Mouse (Mus musculus) lung, embryonic 14.5 days (tissue): Measurements from ENCODE around the gene Sptbn1. TPM values are rescaled to one million over a fixed set of nuclear protein-coding genes. Genes with fewer than 3 reads are reported as not detected.
A peak's percentile ranks its signal among the peaks of the same experiment; 100 is the strongest.

Experiments used
- ATAC-seq: fragments of 200-750 bp; cut with Nextera tagmentation; 2 replicates; pipeline ENCODE4 v1.8.0; 2017; ENCODE audit warnings: mild to moderate bottlenecking, moderate TSS enrichment, moderate library complexity; ENCODE audit not compliant: insufficient read depth
- DNase-seq: peaks from one replicate; pipeline ENCODE4 v3.0.0-alpha.2; 2015
- H3K27ac ChIP-seq: fragments of 300-500 bp; sonication (generic); 2 replicates; pipeline ENCODE4 v1.5.1; 2014; ENCODE audit warnings: low read depth, mild to moderate bottlenecking, moderate library complexity
- H3K27me3 ChIP-seq: fragments of 300-500 bp; sonication (generic); 2 replicates; pipeline ENCODE4 v1.6.1; 2014; ENCODE audit warnings: low read length, control low read depth; ENCODE audit not compliant: insufficient read depth
- H3K36me3 ChIP-seq: fragments of 300-500 bp; sonication (generic); 2 replicates; pipeline ENCODE4 v1.6.1; 2014; ENCODE audit warnings: control low read depth; ENCODE audit not compliant: insufficient read depth
- H3K4me1 ChIP-seq: fragments of 300-500 bp; sonication (generic); 2 replicates; pipeline ENCODE4 v1.6.1; 2014; ENCODE audit warnings: antibody characterized with exemption, control low read depth; ENCODE audit not compliant: insufficient read depth
- H3K4me2 ChIP-seq: fragments of 300-500 bp; sonication (generic); 2 replicates; pipeline ENCODE4 v1.6.1; 2014; ENCODE audit warnings: mild to moderate bottlenecking
- H3K4me3 ChIP-seq: fragments of 300-500 bp; sonication (generic); 2 replicates; pipeline ENCODE4 v1.5.1; 2014; ENCODE audit warnings: low read depth, low read length
- H3K9ac ChIP-seq: fragments of 300-500 bp; sonication (generic); 2 replicates; pipeline ENCODE4 v1.6.1; 2014
- H3K9me3 ChIP-seq: fragments of 300-500 bp; sonication (generic); 2 replicates; pipeline ENCODE4 v1.6.1; 2016; ENCODE audit warnings: low read depth, low read length, control low read depth
- CTCF ChIP-seq: IDR thresholded peaks from 2 replicates; pipeline ENCODE4 v1.5.1; 2016; ENCODE audit warnings: antibody characterized with exemption, low read depth
- WGBS: fragments of 180-500 bp; shearing (Covaris S2); extraction: QIAGEN DNeasy Blood & Tissue Kit; methylation state at CpG from one replicate; pipeline ENCODE4 v1.1.7; 2014; 5-methylcytosine and 5-hydroxymethylcytosine counted together
- polyA plus RNA-seq: library from polyadenylated mRNA; unstranded; fragments of >200 nt; fragmentation: Nextera tagmentation; extraction: Ambion mirVana; gene quantifications from 2 replicates; pipeline ENCODE4 v1.2.1, GENCODE M21; 2014

Gene Sptbn1
- polyA plus RNA-seq, 1 experiment from 2014 or later = 168 TPM

DNA sequence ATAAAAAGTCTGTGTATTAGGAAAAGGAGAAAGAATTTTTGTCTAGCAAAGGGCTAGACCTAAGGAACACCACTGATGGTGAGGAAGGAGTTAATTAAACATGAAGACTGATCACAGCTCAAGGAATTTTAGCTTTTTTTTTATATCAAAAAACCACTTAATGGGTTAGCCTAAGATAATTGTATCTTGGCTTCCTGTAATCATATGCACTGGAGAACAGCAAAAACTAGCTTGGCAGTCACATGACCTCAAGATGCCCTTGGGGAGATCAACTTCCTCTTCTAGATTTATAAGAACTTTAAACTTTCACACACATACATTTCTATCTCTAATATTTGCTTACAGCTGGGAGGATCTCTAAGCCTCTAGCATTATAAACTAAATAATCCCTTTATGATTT is 119.6 kb downstream of the Sptbn1 start:
- no peak overlapping the region for H3K9ac ChIP-seq
- H3K36me3 ChIP-seq = peaks cover 90% of the 10 kb centered on the region
- no peaks in the 10 kb centered on the region for H3K9me3 ChIP-seq
- ATAC-seq = no peak
- H3K4me2 ChIP-seq = no peak overlapping the region
- no peaks in the 10 kb centered on the region for H3K4me1 ChIP-seq
- H3K4me3 ChIP-seq = no peak overlapping the region
- H3K27me3 ChIP-seq = no peaks in the 10 kb centered on the region
- DNase-seq = no peak
- no peak overlapping the region for H3K27ac ChIP-seq
- no peak for TF ChIP-seq CTCF

- no peaks in the 10 kb centered on the region for H3K9me3 ChIP-seq
- ATAC-seq = no peak
- no peak for TF ChIP-seq CTCF
- no peak overlapping the region for H3K4me2 ChIP-seq
- 86% methylated on average over 1 of the region's 1 CpGs for WGBS
- no peak overlapping the region for H3K4me3 ChIP-seq
- H3K36me3 ChIP-seq = peaks cover 90% of the 10 kb centered on the region
- no peaks in the 10 kb centered on the region for H3K27me3 ChIP-seq
- no peak overlapping the region for H3K9ac ChIP-seq
- no peak overlapping the region for H3K27ac ChIP-seq
- no peaks in the 10 kb centered on the region for H3K4me1 ChIP-seq
- no peak for DNase-seq
Measured at GRCm38 (mm10) chr11:30147882-30148281, 120.1 kb downstream of the Sptbn1 start.

GRCm38 (mm10) chr11:30143090-30143489 is 124.9 kb downstream of the Sptbn1 start:
- Histone ChIP-seq H3K9ac (no peak overlapping the region), H3K27me3 (no peaks in the 10 kb centered on the region), H3K4me3 (no peak overlapping the region), H3K4me1 (no peaks in the 10 kb centered on the region), H3K27ac (no peak overlapping the region), H3K36me3 (peaks cover 98% of the 10 kb centered on the region), H3K4me2 (no peak overlapping the region), H3K9me3 (no peaks in the 10 kb centered on the region)
- WGBS = 79% methylated on average over 6 of the region's 6 CpGs
- no peak for TF ChIP-seq CTCF
- ATAC-seq (no peak), DNase-seq (no peak)

GRCm38 (mm10) chr11:30139165-30139826 is 128.7 kb downstream of the Sptbn1 start:
- Histone ChIP-seq H3K4me2 (no peak overlapping the region), H3K27ac (no peak overlapping the region), H3K4me3 (no peak overlapping the region), H3K36me3 (peaks cover 98% of the 10 kb centered on the region), H3K9ac (no peak overlapping the region), H3K27me3 (no peaks in the 10 kb centered on the region), H3K4me1 (no peaks in the 10 kb centered on the region), H3K9me3 (no peaks in the 10 kb centered on the region)
- TF ChIP-seq CTCF = no peak
- peak; percentile 39; the same call in 1 of the 2 replicates for ATAC-seq
- DNase-seq = peak; percentile 26
- 68% methylated on average over 17 of the region's 17 CpGs for WGBS

- no peaks in the 10 kb centered on the region for H3K27me3 ChIP-seq
- H3K9me3 ChIP-seq = no peaks in the 10 kb centered on the region
- H3K27ac ChIP-seq = no peak overlapping the region
- H3K4me2 ChIP-seq = no peak overlapping the region
- WGBS = 70% methylated on average over 12 of the region's 12 CpGs
- peaks cover 96% of the 10 kb centered on the region for H3K36me3 ChIP-seq
- TF ChIP-seq CTCF = no peak
- DNase-seq (peak; percentile 40), ATAC-seq (no peak)
- H3K9ac ChIP-seq = no peak overlapping the region
- no peak overlapping the region for H3K4me3 ChIP-seq
- H3K4me1 ChIP-seq = no peaks in the 10 kb centered on the region
Measured at GRCm38 (mm10) chr11:30137081-30137480, 130.9 kb downstream of the Sptbn1 start.

- Histone ChIP-seq H3K27ac (no peak overlapping the region), H3K9ac (no peak overlapping the region), H3K27me3 (no peaks in the 10 kb centered on the region), H3K4me3 (no peak overlapping the region), H3K36me3 (peaks cover 93% of the 10 kb centered on the region), H3K9me3 (no peaks in the 10 kb centered on the region), H3K4me1 (no peaks in the 10 kb centered on the region), H3K4me2 (no peak overlapping the region)
- TF ChIP-seq CTCF = no peak
- 0 out of 2 replicates have a peak, but pooled peaks have one; percentile 7 for ATAC-seq
- DNase-seq = peak; percentile 37
- 31% methylated on average over 1 of the region's 1 CpGs for WGBS
Measured at GRCm38 (mm10) chr11:30134058-30134457, 133.9 kb downstream of the Sptbn1 start.

DNA sequence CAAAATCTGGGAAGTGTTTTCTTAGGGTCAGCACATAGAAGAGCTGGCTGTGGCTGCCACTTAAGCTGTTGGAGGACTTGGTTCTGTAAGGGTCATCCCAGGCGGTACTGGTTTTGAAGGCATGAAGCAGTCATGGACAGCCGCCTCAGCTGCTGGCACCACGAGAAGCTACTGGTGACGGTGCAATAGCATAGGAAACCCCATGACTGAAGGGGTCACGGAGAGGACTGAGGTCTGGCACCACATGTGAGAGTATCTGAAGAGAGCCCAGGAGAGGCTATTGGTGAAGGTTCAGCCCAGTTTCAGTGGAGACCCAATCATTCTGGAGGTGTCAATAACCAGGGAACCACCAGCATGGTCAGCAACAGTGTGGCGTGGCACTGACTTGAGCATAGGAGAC is 135.4 kb downstream of the Sptbn1 start:
- Histone ChIP-seq H3K4me1 (no peaks in the 10 kb centered on the region), H3K4me2 (no peak overlapping the region), H3K9me3 (no peaks in the 10 kb centered on the region), H3K27ac (no peak overlapping the region), H3K4me3 (no peak overlapping the region), H3K36me3 (peaks cover 91% of the 10 kb centered on the region), H3K9ac (no peak overlapping the region), H3K27me3 (no peaks in the 10 kb centered on the region)
- WGBS = 93% methylated on average over 6 of the region's 6 CpGs
- ATAC-seq = 0 out of 2 replicates have a peak, but pooled peaks have one; percentile 23
- TF ChIP-seq CTCF = no peak
- DNase-seq = no peak
